Mouse (Mus musculus) ES-E14 (cell line): ENCODE data around the gene Actb.

Source experiments
- CHD2 ChIP-seq: IDR thresholded peaks from 2 replicates; pipeline ENCODE4 v1.6.1; 2014; ENCODE audit warnings: mild to moderate bottlenecking, low read depth, low read length, inconsistent platforms
- ZC3H11A ChIP-seq: IDR thresholded peaks from 2 replicates; pipeline ENCODE4 v1.6.1; 2012; ENCODE audit warnings: low read depth, mild to moderate bottlenecking, inconsistent platforms, low read length, borderline replicate concordance

- TF ChIP-seq ZC3H11A (no peak), CHD2 (no peak; the same call in 1 of the 2 replicates)
Observed at GRCm38 (mm10) chr5:142896713-142897112, 9.8 kb downstream of the Actb start.
